Mouse (Mus musculus) A20 (cell line): ENCODE measurements around the gene Apba2.

Source experiments
- DNase-seq: peaks from one replicate; pipeline ENCODE4 v3.0.0-alpha.2; 2011; ENCODE audit warnings: low read depth, low spot score

Apba2 gene

GRCm38 (mm10) chr7:64586571-64586970 is 85.1 kb downstream of the Apba2 start:
- DNase-seq = no peak

- no peak for DNase-seq
These were observed 87.3 kb downstream of the Apba2 start for GRCm38 (mm10) chr7:64588636-64589389.

- no peak for DNase-seq
These were observed 93.8 kb downstream of the Apba2 start for GRCm38 (mm10) chr7:64595256-64595655.

- no peak for DNase-seq
These were observed 95.1 kb downstream of the Apba2 start for GRCm38 (mm10) chr7:64596652-64597051.

- no peak for DNase-seq
These were observed 108.4 kb downstream of the Apba2 start for GRCm38 (mm10) chr7:64609866-64610265.

- DNase-seq = no peak
These were observed 109.4 kb downstream of the Apba2 start for GRCm38 (mm10) chr7:64610875-64611274.

GRCm38 (mm10) chr7:64619261-64619660 is 117.8 kb downstream of the Apba2 start:
- DNase-seq = no peak

- no peak for DNase-seq
These were observed 125.0 kb downstream of the Apba2 start for GRCm38 (mm10) chr7:64626494-64626893.

GRCm38 (mm10) chr7:64627972-64628655 is 126.6 kb downstream of the Apba2 start:
- no peak for DNase-seq

GRCm38 (mm10) chr7:64630697-64631096 is 129.2 kb downstream of the Apba2 start:
- DNase-seq = no peak

GRCm38 (mm10) chr7:64631131-64631530 is 129.6 kb downstream of the Apba2 start:
- DNase-seq = no peak

GRCm38 (mm10) chr7:64631781-64632351 is 130.4 kb downstream of the Apba2 start:
- DNase-seq = no peak

- DNase-seq = no peak
These were observed 131.7 kb downstream of the Apba2 start for GRCm38 (mm10) chr7:64633182-64633581.

GRCm38 (mm10) chr7:64633916-64634315 is 132.4 kb downstream of the Apba2 start:
- DNase-seq = no peak

GRCm38 (mm10) chr7:64634482-64634881 is 133.0 kb downstream of the Apba2 start:
- no peak for DNase-seq

- DNase-seq = no peak
These were observed 137.4 kb downstream of the Apba2 start for GRCm38 (mm10) chr7:64638922-64639321.

GRCm38 (mm10) chr7:64640651-64641050 is 139.1 kb downstream of the Apba2 start:
- DNase-seq = no peak

GRCm38 (mm10) chr7:64642903-64643302 is 141.4 kb downstream of the Apba2 start:
- no peak for DNase-seq

- no peak for DNase-seq
These were observed 144.0 kb downstream of the Apba2 start for GRCm38 (mm10) chr7:64645458-64645857.

GRCm38 (mm10) chr7:64646046-64646445 is 144.5 kb downstream of the Apba2 start:
- DNase-seq = no peak

GRCm38 (mm10) chr7:64648947-64649607 is 147.6 kb downstream of the Apba2 start:
- no peak for DNase-seq

GRCm38 (mm10) chr7:64651963-64652362 is 150.5 kb downstream of the Apba2 start:
- DNase-seq = no peak
